Mouse (Mus musculus) ES-E14 (cell line): Measurements from ENCODE around the gene Msn.

ENCODE experiments used
- HCFC1 ChIP-seq: IDR thresholded peaks from 2 replicates; pipeline ENCODE4 v1.6.1; 2012; ENCODE audit warnings: low read length, inconsistent platforms, borderline replicate concordance; ENCODE audit not compliant: insufficient read depth
- MAFK ChIP-seq: IDR thresholded peaks from 2 replicates; pipeline ENCODE4 v1.6.1; 2014; ENCODE audit warnings: mild to moderate bottlenecking, low read depth, low read length, inconsistent platforms; ENCODE audit not compliant: insufficient read depth
- ZNF384 ChIP-seq: IDR thresholded peaks from 2 replicates; pipeline ENCODE4 v1.6.1; 2012; ENCODE audit warnings: low read depth, low read length, inconsistent platforms

- no peak for TF ChIP-seq ZNF384
- TF ChIP-seq HCFC1: no peak
- no peak for TF ChIP-seq MAFK
Measured at GRCm38 (mm10) chrX:96096513-96097210, 820 bp downstream of the Msn start.
